Mouse (Mus musculus): ENCODE results near the gene Slamf8.

Gene Slamf8

GRCm38 (mm10) chr1:172532551-172532950, 57.8 kb downstream of the Slamf8 start:
- DNase-seq (ENCODE audit: low read depth): no peak

Measured in fibroblast of lung, adult 2 months (primary cell).